Mouse (Mus musculus): ENCODE data around the gene Galr2.

The Galr2 gene

GRCm38 (mm10) chr11:116280751-116281663 is at the start of gene Galr2:
TSS of gene Galr2 (plus strand) at chr11:116280939.
- DNase-seq (ENCODE audit: low spot score in 2 of 2): no peak

GRCm38 (mm10) chr11:116232427-116232826 is 48.3 kb upstream of the Galr2 start:
- DNase-seq (ENCODE audit: low spot score in 2 of 2): no peak

GRCm38 (mm10) chr11:116234901-116235300 is 45.8 kb upstream of the Galr2 start:
- no peak for DNase-seq (ENCODE audit: low spot score in 2 of 2)

- DNase-seq (ENCODE audit: low spot score in 2 of 2): no peak
Observed at GRCm38 (mm10) chr11:116237742-116238395, 42.9 kb upstream of the Galr2 start, which contains the start of gene Evpl. TSS of gene Evpl (minus strand) at chr11:116238077.

- DNase-seq (ENCODE audit: low spot score in 2 of 2): no peak
Observed at GRCm38 (mm10) chr11:116239797-116240196, 40.9 kb upstream of the Galr2 start.

GRCm38 (mm10) chr11:116241744-116242235 is 38.9 kb upstream of the Galr2 start:
- DNase-seq (ENCODE audit: low spot score in 2 of 2): no peak

- DNase-seq (ENCODE audit: low spot score in 2 of 2): no peak
Observed at GRCm38 (mm10) chr11:116244580-116244979, 36.2 kb upstream of the Galr2 start.

- DNase-seq (ENCODE audit: low spot score in 2 of 2): no peak
Observed at GRCm38 (mm10) chr11:116245616-116246015, 35.1 kb upstream of the Galr2 start.

- no peak for DNase-seq (ENCODE audit: low spot score in 2 of 2)
Observed at GRCm38 (mm10) chr11:116247502-116248222, 33.1 kb upstream of the Galr2 start.

GRCm38 (mm10) chr11:116250898-116251297 is 29.8 kb upstream of the Galr2 start:
- DNase-seq (ENCODE audit: low spot score in 2 of 2): no peak

- no peak for DNase-seq (ENCODE audit: low spot score in 2 of 2)
Observed at GRCm38 (mm10) chr11:116253076-116253600, 27.6 kb upstream of the Galr2 start.

GRCm38 (mm10) chr11:116254627-116255026 is 26.1 kb upstream of the Galr2 start:
- peak in 1 of 2 experiments; percentile 6 for DNase-seq (ENCODE audit: low spot score in 2 of 2)

- DNase-seq (ENCODE audit: low spot score in 2 of 2): no peak
Observed at GRCm38 (mm10) chr11:116255090-116255981, 25.4 kb upstream of the Galr2 start.

GRCm38 (mm10) chr11:116255982-116256675 is 24.6 kb upstream of the Galr2 start:
- peak; percentile 7 to 10 for DNase-seq (ENCODE audit: low spot score in 2 of 2)

GRCm38 (mm10) chr11:116259461-116259860 is 21.3 kb upstream of the Galr2 start:
- no peak for DNase-seq (ENCODE audit: low spot score in 2 of 2)

- no peak for DNase-seq (ENCODE audit: low spot score in 2 of 2)
Observed at GRCm38 (mm10) chr11:116260259-116260658, 20.5 kb upstream of the Galr2 start.

GRCm38 (mm10) chr11:116265352-116265751 is 15.4 kb upstream of the Galr2 start:
- peak in 1 of 2 experiments; percentile 40 for DNase-seq (ENCODE audit: low spot score in 2 of 2)

GRCm38 (mm10) chr11:116265850-116266249 is 14.9 kb upstream of the Galr2 start:
- no peak for DNase-seq (ENCODE audit: low spot score in 2 of 2)

- DNase-seq (ENCODE audit: low spot score in 2 of 2): no peak
Observed at GRCm38 (mm10) chr11:116267637-116268036, 13.1 kb upstream of the Galr2 start.

GRCm38 (mm10) chr11:116268313-116268712 is 12.4 kb upstream of the Galr2 start:
- DNase-seq (ENCODE audit: low spot score in 2 of 2): no peak
